Mouse (Mus musculus) neural tube, embryonic 14.5 days (tissue): ENCODE data around the gene Lefty1. TPM values are rescaled to one million over a fixed set of nuclear protein-coding genes. Genes with fewer than 3 reads are reported as not detected.

Source experiments
- ATAC-seq: fragments of 200-750 bp; cut with Nextera tagmentation; 2 replicates; pipeline ENCODE4 v1.8.0; 2017; ENCODE audit warnings: low read depth, mild to moderate bottlenecking, moderate TSS enrichment, moderate library complexity
- H3K27ac ChIP-seq: fragments of 300-500 bp; sonication (generic); 2 replicates; pipeline ENCODE4 v1.5.1; 2014; ENCODE audit warnings: low read depth, mild to moderate bottlenecking, control low read depth, low read length, moderate library complexity, mixed read lengths
- H3K27me3 ChIP-seq: fragments of 300-500 bp; sonication (generic); 2 replicates; pipeline ENCODE4 v1.6.1; 2014; ENCODE audit warnings: low read length; ENCODE audit not compliant: control insufficient read depth, insufficient read depth
- H3K36me3 ChIP-seq: fragments of 300-500 bp; sonication (generic); 2 replicates; pipeline ENCODE4 v1.6.1; 2014; ENCODE audit warnings: low read length, mixed read lengths; ENCODE audit not compliant: control insufficient read depth, insufficient read depth
- H3K4me1 ChIP-seq: fragments of 300-500 bp; sonication (generic); 2 replicates; pipeline ENCODE4 v1.6.1; 2014; ENCODE audit warnings: low read length; ENCODE audit not compliant: control insufficient read depth, insufficient read depth
- H3K4me2 ChIP-seq: fragments of 300-500 bp; sonication (generic); 2 replicates; pipeline ENCODE4 v1.6.1; 2014; ENCODE audit warnings: mild to moderate bottlenecking, low read depth, low read length, control low read depth
- H3K4me3 ChIP-seq: fragments of 300-500 bp; sonication (generic); 2 replicates; pipeline ENCODE4 v1.5.1; 2014; ENCODE audit warnings: low read depth, low read length, control low read depth, mixed read lengths
- H3K9ac ChIP-seq: fragments of 300-500 bp; sonication (generic); replicated peaks from 2 replicates; pipeline ENCODE4 v1.6.1; 2014; ENCODE audit warnings: low read depth, mild to moderate bottlenecking, control low read depth, low read length, mixed read lengths
- H3K9me3 ChIP-seq: fragments of 300-500 bp; sonication (generic); 2 replicates; pipeline ENCODE4 v1.6.1; 2016; ENCODE audit warnings: low read length; ENCODE audit not compliant: control insufficient read depth
- WGBS: fragments of 180-500 bp; shearing (Covaris S2); extraction: QIAGEN DNeasy Blood & Tissue Kit; methylation state at CpG from one replicate; pipeline ENCODE4 v1.1.7; 2014; 5-methylcytosine and 5-hydroxymethylcytosine counted together
- polyA plus RNA-seq: library from polyadenylated mRNA; unstranded; fragments of >200 nt; fragmentation: Nextera tagmentation; extraction: Ambion mirVana; gene quantifications from 2 replicates; pipeline ENCODE4 v1.2.1, GENCODE M21; 2014

Gene Lefty1
- polyA plus RNA-seq, 1 experiment from 2014 or later = not detected

DNA sequence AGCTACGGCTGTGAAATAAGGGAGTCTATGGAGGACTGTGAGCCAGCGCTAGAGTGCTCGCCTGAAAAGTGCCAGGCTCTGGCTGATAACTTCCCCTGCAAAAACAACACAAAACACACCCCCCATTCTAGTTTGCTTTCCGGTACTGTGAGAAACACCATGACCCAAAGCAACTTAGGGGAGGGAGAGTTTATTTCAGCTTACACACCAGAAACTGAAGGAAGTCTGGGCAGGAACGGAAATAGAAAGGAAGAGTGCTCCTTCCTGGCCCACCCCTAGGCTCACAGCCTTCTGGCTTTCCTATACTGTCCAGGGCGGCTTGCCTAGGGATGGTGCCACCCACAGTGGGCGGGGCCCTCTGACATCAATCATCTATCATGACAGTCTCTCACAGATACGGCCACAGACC, 22.2 kb downstream of the Lefty1 start:
- H3K27me3 ChIP-seq = no peaks in the 10 kb centered on the region
- ATAC-seq = no peak
- no peaks in the 10 kb centered on the region for H3K4me1 ChIP-seq
- H3K4me2 ChIP-seq = no peak overlapping the region
- H3K9ac ChIP-seq = no peak overlapping the region
- no peaks in the 10 kb centered on the region for H3K36me3 ChIP-seq
- H3K27ac ChIP-seq = no peak overlapping the region
- H3K9me3 ChIP-seq = no peaks in the 10 kb centered on the region
- H3K4me3 ChIP-seq = no peak overlapping the region
- 88% methylated on average over 8 of the region's 8 CpGs for WGBS

DNA sequence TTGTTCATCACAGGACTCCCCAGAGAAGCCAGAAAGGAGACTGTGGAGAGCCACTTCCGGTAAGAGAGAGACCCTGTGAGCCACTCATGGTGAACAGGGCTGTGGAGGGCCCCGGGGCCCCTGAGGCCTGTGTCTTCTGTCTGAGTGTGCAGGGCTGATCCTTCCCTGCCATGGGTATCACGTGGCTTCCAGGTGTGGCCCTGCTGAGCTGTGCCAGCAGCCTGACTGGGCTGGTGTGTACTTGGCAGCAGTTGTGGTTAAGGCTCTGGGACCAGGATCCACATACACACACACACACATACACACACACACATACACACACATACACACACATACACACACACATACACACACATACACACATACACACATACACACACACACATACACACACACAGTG, 23.2 kb downstream of the Lefty1 start:
- Histone ChIP-seq H3K27me3 (no peaks in the 10 kb centered on the region), H3K9ac (no peak overlapping the region), H3K4me2 (no peak overlapping the region), H3K9me3 (no peaks in the 10 kb centered on the region), H3K36me3 (no peaks in the 10 kb centered on the region), H3K27ac (no peak overlapping the region), H3K4me3 (no peak overlapping the region), H3K4me1 (no peaks in the 10 kb centered on the region)
- ATAC-seq = no peak
- 81% methylated on average over 3 of the region's 3 CpGs for WGBS

GRCm38 (mm10) chr1:180958797-180959196, 24.0 kb downstream of the Lefty1 start:
- 58% methylated on average over 3 of the region's 3 CpGs for WGBS
- no peak overlapping the region for H3K9ac ChIP-seq
- H3K27me3 ChIP-seq = no peaks in the 10 kb centered on the region
- H3K4me3 ChIP-seq = no peak overlapping the region
- no peaks in the 10 kb centered on the region for H3K4me1 ChIP-seq
- no peak overlapping the region for H3K27ac ChIP-seq
- no peak for ATAC-seq
- H3K9me3 ChIP-seq = no peaks in the 10 kb centered on the region
- H3K4me2 ChIP-seq = no peak overlapping the region
- H3K36me3 ChIP-seq = no peaks in the 10 kb centered on the region

- Histone ChIP-seq H3K4me2 (no peak overlapping the region), H3K9me3 (no peaks in the 10 kb centered on the region), H3K4me3 (no peak overlapping the region), H3K36me3 (no peaks in the 10 kb centered on the region), H3K27ac (no peak overlapping the region), H3K9ac (no peak overlapping the region), H3K27me3 (no peaks in the 10 kb centered on the region), H3K4me1 (no peaks in the 10 kb centered on the region)
- ATAC-seq = no peak
- WGBS = 94% methylated on average over 3 of the region's 3 CpGs
These were observed 31.0 kb downstream of the Lefty1 start for GRCm38 (mm10) chr1:180965786-180966185.

- Histone ChIP-seq H3K27me3 (no peaks in the 10 kb centered on the region), H3K9me3 (no peaks in the 10 kb centered on the region), H3K4me3 (no peak overlapping the region), H3K36me3 (no peaks in the 10 kb centered on the region), H3K9ac (no peak overlapping the region), H3K4me2 (no peak overlapping the region), H3K4me1 (no peaks in the 10 kb centered on the region), H3K27ac (no peak overlapping the region)
- 62% methylated on average over 3 of the region's 3 CpGs for WGBS
- no peak for ATAC-seq
These were observed 31.7 kb downstream of the Lefty1 start for GRCm38 (mm10) chr1:180966542-180966941.

- ATAC-seq = no peak
- H3K4me2 ChIP-seq = no peak overlapping the region
- H3K9me3 ChIP-seq = no peaks in the 10 kb centered on the region
- 86% methylated on average over 7 of the region's 7 CpGs for WGBS
- no peak overlapping the region for H3K4me3 ChIP-seq
- no peaks in the 10 kb centered on the region for H3K4me1 ChIP-seq
- H3K27ac ChIP-seq = no peak overlapping the region
- H3K36me3 ChIP-seq = no peaks in the 10 kb centered on the region
- H3K27me3 ChIP-seq = no peaks in the 10 kb centered on the region
- no peak overlapping the region for H3K9ac ChIP-seq
These were observed 32.4 kb downstream of the Lefty1 start for GRCm38 (mm10) chr1:180967261-180967660.

DNA sequence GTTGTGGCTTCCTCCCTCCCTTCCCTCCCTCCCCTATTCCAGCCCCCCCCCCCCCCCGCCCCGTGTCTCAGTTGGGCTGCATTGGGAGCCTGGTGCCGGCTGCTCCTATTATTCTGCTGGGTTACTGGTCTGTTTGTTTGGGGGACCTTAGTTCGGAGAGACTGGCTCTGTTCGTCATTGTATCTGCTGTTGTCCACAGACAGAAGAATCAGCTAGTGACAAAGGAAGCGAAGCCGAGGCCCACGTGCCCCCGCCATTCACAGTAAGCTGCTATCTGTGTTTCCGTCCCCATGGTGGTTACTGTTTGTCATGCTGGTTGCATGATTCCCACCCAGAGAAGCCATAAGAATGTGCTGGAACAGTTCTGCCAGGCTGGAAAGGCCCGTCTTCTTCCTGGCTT, 38.1 kb downstream of the Lefty1 start:
- 76% methylated on average over 10 of the region's 11 CpGs for WGBS
- Histone ChIP-seq H3K4me2 (no peak overlapping the region), H3K36me3 (no peaks in the 10 kb centered on the region), H3K4me3 (no peak overlapping the region), H3K27ac (no peak overlapping the region), H3K27me3 (no peaks in the 10 kb centered on the region), H3K9ac (no peak overlapping the region), H3K4me1 (no peaks in the 10 kb centered on the region), H3K9me3 (no peaks in the 10 kb centered on the region)
- ATAC-seq = no peak

DNA sequence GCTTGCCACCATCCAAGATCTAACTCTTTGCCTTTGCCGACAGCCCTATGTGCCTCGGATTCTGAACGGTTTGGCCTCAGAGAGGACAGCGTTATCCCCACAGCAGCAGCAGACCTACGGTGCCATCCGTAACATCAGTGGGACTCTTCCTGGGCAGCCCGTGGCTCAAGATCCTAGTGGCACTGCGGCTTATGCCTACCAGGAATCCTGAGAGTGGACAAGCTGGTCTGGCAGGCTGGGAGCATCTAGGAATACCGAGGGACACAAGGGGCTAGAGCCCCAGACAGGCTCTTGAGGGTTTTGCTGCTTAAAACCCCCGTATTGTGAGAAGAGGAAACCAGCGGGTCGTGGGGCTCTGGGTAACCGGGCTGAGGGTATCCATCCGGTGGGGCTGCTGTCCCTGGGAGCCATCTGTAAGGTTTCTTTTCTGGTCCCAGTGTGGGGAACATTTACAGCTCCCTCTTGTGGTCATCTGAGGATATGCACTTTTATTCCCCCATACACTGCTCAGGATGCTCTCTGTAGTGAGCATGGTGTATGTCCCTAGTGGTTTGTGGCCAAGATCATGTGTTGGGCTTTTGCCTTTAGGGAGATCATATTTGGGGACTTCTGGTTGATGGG, 39.4 kb downstream of the Lefty1 start:
- no peak overlapping the region for H3K4me2 ChIP-seq
- no peaks in the 10 kb centered on the region for H3K27me3 ChIP-seq
- 63% methylated on average over 14 of the region's 14 CpGs for WGBS
- no peaks in the 10 kb centered on the region for H3K9me3 ChIP-seq
- H3K4me1 ChIP-seq = no peaks in the 10 kb centered on the region
- H3K36me3 ChIP-seq = no peaks in the 10 kb centered on the region
- H3K27ac ChIP-seq = no peak overlapping the region
- no peak overlapping the region for H3K9ac ChIP-seq
- peak; percentile 72; the same call in 1 of the 2 replicates for ATAC-seq
- no peak overlapping the region for H3K4me3 ChIP-seq

- Histone ChIP-seq H3K9me3 (no peaks in the 10 kb centered on the region), H3K4me1 (no peaks in the 10 kb centered on the region), H3K4me3 (no peak overlapping the region), H3K27ac (no peak overlapping the region), H3K36me3 (no peaks in the 10 kb centered on the region), H3K4me2 (no peak overlapping the region), H3K9ac (no peak overlapping the region), H3K27me3 (no peaks in the 10 kb centered on the region)
- 64% methylated on average over 4 of the region's 4 CpGs for WGBS
- ATAC-seq = no peak
These were observed 41.4 kb downstream of the Lefty1 start for GRCm38 (mm10) chr1:180976110-180976679.
